Mouse (Mus musculus) heart, embryonic 16.5 days (tissue): ENCODE results near the gene D2hgdh. TPM values are rescaled to one million over a fixed set of nuclear protein-coding genes. Genes with fewer than 3 reads are reported as not detected.

Source experiments
- ATAC-seq: fragments of 200-750 bp; cut with Nextera tagmentation; replicated peaks from 2 replicates; pipeline ENCODE4 v1.8.0; 2017; ENCODE audit warnings: moderate number of reproducible peaks; ENCODE audit not compliant: insufficient read depth, low FRiP score; ENCODE audit errors: extremely low read depth
- H3K27ac ChIP-seq: fragments of 300-500 bp; sonication (generic); 2 replicates; pipeline ENCODE4 v1.5.1; 2014; ENCODE audit warnings: mild to moderate bottlenecking, low read length, control low read depth, moderate library complexity
- H3K27me3 ChIP-seq: fragments of 300-500 bp; sonication (generic); 2 replicates; pipeline ENCODE4 v1.6.1; 2014; ENCODE audit warnings: low read length, mixed read lengths; ENCODE audit not compliant: control insufficient read depth, insufficient read depth
- H3K36me3 ChIP-seq: fragments of 300-500 bp; sonication (generic); 2 replicates; pipeline ENCODE4 v1.6.1; 2014; ENCODE audit not compliant: control insufficient read depth, insufficient read depth
- H3K4me1 ChIP-seq: fragments of 300-500 bp; sonication (generic); 2 replicates; pipeline ENCODE4 v1.6.1; 2014; ENCODE audit warnings: low read length, mixed read lengths; ENCODE audit not compliant: control insufficient read depth, insufficient read depth
- H3K4me2 ChIP-seq: fragments of 300-500 bp; sonication (generic); 2 replicates; pipeline ENCODE4 v1.6.1; 2014; ENCODE audit warnings: low read depth, mild to moderate bottlenecking, control low read depth, low read length
- H3K4me3 ChIP-seq: fragments of 300-500 bp; sonication (generic); 2 replicates; pipeline ENCODE4 v1.5.1; 2014; ENCODE audit warnings: mild to moderate bottlenecking, control low read depth, low read length
- H3K9ac ChIP-seq: fragments of 300-500 bp; sonication (generic); 2 replicates; pipeline ENCODE4 v1.6.1; 2014; ENCODE audit warnings: low read length, control low read depth
- H3K9me3 ChIP-seq: fragments of 300-500 bp; sonication (generic); replicated peaks from 2 replicates; pipeline ENCODE4 v1.6.1; 2016; ENCODE audit warnings: low read length; ENCODE audit not compliant: control insufficient read depth
- WGBS: fragments of 180-500 bp; shearing (Covaris S2); extraction: QIAGEN DNeasy Blood & Tissue Kit; methylation state at CpG from one replicate; pipeline ENCODE4 v1.1.7; 2014; 5-methylcytosine and 5-hydroxymethylcytosine counted together
- polyA plus RNA-seq: library from polyadenylated mRNA; unstranded; fragments of >200 nt; fragmentation: Nextera tagmentation; extraction: Ambion mirVana; gene quantifications from 2 replicates; pipeline ENCODE4 v1.2.1, GENCODE M21; 2015

Gene D2hgdh
- polyA plus RNA-seq, 1 experiment from 2014 or later: 17.9 TPM

DNA sequence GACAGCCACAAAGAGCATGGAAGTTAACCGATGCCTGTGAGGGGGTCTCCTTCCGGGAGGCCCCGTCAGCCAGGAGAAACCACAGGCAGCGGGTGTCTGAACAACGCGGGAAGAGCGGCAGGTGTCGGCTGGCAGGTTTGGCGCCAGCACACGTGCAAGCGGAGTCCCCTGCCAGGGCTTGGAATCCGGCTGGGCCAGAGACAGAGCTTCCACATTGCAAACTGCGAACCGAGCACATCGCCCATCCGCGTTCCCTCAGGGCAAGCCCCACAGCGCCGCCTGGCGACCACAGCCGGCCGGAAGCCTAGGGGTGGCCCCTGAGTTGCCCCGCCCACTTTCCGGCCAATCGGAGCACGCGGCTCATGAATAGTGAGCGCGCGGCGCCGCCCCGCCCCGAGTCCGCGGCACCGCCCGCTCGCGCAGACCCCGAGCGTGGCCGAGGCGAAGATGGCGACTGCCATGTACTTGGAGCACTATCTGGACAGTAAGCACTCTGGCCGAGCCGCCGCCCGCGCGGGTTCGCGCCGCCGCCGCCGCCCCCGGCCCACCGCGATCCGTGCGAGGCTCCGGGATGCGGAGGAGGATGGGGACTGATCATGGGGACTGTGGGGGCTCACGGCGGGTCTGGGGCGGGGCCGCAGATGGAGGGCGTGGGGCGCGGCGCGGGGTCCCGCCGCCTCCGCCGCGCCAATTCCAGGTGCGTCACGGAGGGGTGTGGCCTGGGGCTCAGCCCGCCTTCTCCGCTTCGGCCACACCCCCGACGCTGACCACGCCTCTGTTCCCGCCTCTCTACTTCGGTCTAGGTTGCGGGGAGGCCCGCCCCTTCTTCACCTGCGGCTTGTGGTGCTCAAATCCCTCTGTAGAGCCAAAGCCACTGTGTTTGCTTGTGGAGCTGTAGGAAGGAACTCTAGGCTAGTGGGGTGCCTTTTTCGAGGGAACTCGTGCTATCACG is 20.9 kb upstream of the D2hgdh start, which contains the start of gene Ing5:
Ing5 (plus strand) TSS at position 410 of the 952 bp plus-strand sequence.
- WGBS: under 1% methylated on average over 83 of the region's 94 CpGs
- peak; percentile 91 for ATAC-seq

DNA sequence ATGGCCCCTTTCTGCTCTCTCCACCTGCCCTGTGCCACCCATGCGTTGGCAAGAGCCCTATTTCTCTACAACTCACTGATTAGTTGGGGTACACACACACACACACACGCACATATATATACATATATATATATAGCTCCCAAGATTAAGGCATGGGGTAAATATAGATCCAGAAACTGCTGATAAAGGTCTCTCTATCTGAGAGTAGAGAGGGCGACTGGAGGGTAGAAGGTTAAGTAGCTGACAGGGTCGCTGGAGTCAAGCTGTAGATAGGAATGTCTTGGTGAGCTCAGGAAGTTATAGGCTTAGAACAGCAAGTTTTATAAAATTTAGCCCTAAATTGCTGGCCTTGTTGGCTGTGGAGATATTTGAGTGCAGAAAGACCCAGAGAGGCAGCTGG is 19.9 kb upstream of the D2hgdh start:
- no peaks in the 10 kb centered on the region for H3K9me3 ChIP-seq
- H3K4me2 ChIP-seq: peak overlapping the region; percentile 92
- no peak for ATAC-seq
- no peaks in the 10 kb centered on the region for H3K27me3 ChIP-seq
- peaks cover 35% of the 10 kb centered on the region for H3K4me1 ChIP-seq
- WGBS: 47% methylated on average over 4 of the region's 4 CpGs
- H3K36me3 ChIP-seq: peaks cover 29% of the 10 kb centered on the region
- H3K27ac ChIP-seq: peak overlapping the region; percentile 96
- peak overlapping the region; percentile 89 for H3K4me3 ChIP-seq
- peak overlapping the region; percentile 90 for H3K9ac ChIP-seq

More for the DNA sequence above, 20.9 kb upstream of the D2hgdh start, which contains the start of gene Ing5:
- Histone ChIP-seq H3K4me2 (peak within 1 kb of the TSS; percentile 94), H3K27ac (peak within 1 kb of the TSS; percentile 96), H3K9me3 (no peaks in the 10 kb centered on the region), H3K36me3 (peaks cover 31% of the 10 kb centered on the region), H3K4me3 (peak within 1 kb of the TSS; percentile 89), H3K9ac (peak within 1 kb of the TSS; percentile 90), H3K4me1 (peaks cover 35% of the 10 kb centered on the region), H3K27me3 (no peaks in the 10 kb centered on the region)

DNA sequence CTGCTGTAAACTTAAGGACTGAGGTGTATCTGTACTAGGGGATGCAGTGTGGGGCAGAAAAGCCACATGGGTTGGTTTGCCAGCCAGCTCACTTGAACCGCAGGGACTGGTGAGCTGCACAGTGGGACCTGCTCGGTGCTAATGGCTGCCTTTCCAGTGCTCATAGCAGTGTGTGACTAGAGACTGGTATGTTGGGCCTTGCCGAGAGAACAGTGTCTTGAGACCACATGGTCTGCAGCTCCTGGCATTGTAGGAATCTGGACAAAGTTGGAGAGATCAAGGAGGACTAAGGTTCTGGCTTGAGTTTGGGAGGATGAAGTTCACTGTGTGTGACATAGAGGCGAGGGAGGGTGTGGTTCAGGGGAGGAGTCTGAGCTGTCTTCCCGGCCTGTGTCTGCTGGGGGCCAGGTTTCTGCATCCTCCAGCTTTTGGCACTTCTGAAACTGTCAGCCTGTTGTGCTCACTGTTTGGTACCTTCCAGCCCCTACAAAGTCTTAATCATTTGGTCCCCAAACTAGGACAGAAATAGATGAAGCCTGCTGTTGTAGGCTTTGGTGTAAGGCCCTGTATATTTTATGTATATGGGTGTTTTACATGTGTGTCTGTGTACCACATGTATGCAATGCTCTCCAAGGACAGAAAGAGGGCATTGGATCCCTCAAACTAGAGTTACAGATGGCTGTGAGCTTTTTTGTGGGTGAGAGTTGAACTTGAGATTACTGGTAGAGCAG is 19.3 kb upstream of the D2hgdh start:
- Histone ChIP-seq H3K27me3 (no peaks in the 10 kb centered on the region), H3K36me3 (peaks cover 33% of the 10 kb centered on the region), H3K4me2 (peak overlapping the region; percentile 92), H3K4me3 (no peak overlapping the region; the same call in 1 of the 2 replicates), H3K27ac (peak overlapping the region; percentile 96), H3K9ac (peak overlapping the region; percentile 90), H3K9me3 (no peaks in the 10 kb centered on the region), H3K4me1 (peaks cover 35% of the 10 kb centered on the region)
- WGBS: 62% methylated on average over 5 of the region's 5 CpGs
- ATAC-seq: no peak

DNA sequence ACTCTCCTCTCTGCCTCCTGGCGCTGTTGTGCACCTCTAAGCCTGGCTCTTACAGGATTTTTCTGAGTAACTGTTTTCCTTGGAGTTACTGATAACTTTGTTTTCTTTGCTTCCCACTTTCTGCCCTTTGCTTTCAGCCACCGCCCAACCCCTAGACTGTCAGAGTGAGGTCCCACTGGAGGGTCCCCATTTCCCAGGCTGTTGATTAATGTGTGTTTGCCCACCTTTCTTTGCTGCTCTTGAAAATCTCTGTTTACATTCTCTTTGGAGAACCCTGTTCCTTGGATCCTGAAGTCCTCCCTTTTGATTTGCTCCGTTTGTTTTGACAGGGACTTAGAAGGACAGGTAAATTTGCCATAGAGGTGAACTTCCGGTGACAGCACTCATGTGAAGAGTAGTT is 15.8 kb upstream of the D2hgdh start:
- Histone ChIP-seq H3K9ac (no peak overlapping the region), H3K4me3 (no peak overlapping the region), H3K27ac (no peak overlapping the region), H3K27me3 (no peaks in the 10 kb centered on the region), H3K36me3 (peaks cover 51% of the 10 kb centered on the region), H3K4me2 (no peak overlapping the region), H3K4me1 (peaks cover 16% of the 10 kb centered on the region), H3K9me3 (no peaks in the 10 kb centered on the region)
- no peak for ATAC-seq
- 90% methylated on average over 4 of the region's 4 CpGs for WGBS

DNA sequence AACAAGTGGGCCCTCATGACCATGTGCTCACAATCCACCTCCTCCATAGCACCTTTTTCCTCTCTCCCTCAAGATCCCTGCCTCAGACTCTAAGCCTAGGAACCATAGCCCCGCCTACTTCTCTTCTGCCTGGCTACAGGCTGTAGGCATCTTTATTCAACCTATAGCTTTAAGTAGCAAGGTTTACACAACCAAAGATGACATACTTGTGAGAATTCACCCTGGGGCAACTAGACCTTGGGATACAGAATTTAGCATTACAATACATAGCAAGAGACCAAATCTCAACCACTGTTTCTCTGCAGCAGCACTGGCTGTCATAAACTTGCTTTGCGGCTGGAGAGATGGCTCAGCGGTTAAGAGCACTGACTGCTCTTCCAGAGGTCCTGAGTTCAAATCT is 14.7 kb upstream of the D2hgdh start:
- peaks cover 7% of the 10 kb centered on the region for H3K4me1 ChIP-seq
- no peaks in the 10 kb centered on the region for H3K9me3 ChIP-seq
- WGBS: 94% methylated on average over 3 of the region's 3 CpGs
- H3K4me2 ChIP-seq: no peak overlapping the region
- H3K36me3 ChIP-seq: peaks cover 62% of the 10 kb centered on the region
- no peaks in the 10 kb centered on the region for H3K27me3 ChIP-seq
- no peak overlapping the region for H3K27ac ChIP-seq
- H3K9ac ChIP-seq: no peak overlapping the region
- ATAC-seq: no peak
- no peak overlapping the region for H3K4me3 ChIP-seq

DNA sequence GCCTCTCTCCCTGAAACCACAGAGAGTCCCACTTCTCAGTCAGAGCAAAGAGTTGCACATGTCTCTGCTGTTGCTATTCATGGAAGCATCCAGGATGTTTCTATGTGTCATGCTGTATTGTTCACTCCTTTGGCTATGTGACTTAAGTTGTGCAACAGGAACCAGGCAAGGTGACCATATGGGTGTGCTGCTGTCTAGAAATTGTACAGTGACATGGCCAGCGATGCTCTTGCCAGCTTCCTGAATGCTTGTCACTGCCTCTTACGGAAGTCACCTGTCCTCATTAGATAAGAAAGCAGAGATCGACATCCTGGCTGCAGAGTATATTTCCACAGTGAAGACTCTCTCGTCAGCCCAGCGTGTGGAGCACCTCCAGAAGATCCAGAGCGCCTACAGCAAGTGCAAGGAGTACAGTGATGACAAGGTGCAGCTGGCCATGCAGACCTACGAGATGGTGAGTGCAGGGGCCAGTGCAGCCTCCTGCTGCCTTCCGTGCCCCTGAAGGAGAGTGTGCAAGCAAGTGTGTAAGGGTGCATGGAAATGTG is 13.1 kb upstream of the D2hgdh start:
- Histone ChIP-seq H3K27ac (no peak overlapping the region), H3K4me3 (no peak overlapping the region), H3K9ac (no peak overlapping the region), H3K36me3 (peaks cover 69% of the 10 kb centered on the region), H3K4me1 (no peaks in the 10 kb centered on the region), H3K27me3 (no peaks in the 10 kb centered on the region), H3K4me2 (no peak overlapping the region), H3K9me3 (no peaks in the 10 kb centered on the region)
- WGBS: 75% methylated on average over 8 of the region's 8 CpGs
- ATAC-seq: no peak

DNA sequence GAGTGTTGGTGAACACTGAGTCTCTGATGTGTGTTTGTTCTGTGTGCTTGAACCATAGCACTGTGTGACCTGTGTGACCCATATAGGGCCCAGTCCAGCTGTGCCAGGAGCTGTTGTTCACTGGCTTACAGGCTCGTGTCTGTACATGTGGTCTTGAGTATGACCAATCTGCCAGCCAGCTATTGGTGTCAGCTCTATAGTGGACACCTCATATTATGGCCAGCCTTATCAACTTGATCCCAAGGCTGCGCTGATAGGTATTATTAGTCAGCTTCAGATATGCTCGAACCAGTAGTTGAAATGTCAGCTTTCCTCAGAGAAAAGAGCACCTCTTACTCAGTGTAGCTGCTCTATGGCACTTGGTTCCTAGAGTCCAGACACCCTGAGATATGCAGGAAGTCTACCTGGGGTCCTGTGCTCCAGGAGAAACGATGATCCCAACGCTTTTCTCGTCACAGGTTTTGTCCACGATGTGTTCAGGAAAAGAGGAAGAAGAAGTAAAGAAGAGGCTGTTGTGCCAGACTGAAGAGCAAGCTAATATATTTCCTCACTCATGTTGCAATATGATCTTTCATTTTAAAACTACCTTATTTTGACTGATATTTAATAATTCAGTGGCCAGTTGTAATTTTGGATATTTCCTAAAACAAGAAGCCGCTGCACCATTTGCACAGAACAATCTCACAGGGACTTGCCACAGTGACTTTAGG is 6.7 kb upstream of the D2hgdh start:
- Histone ChIP-seq H3K4me2 (no peak overlapping the region), H3K9me3 (no peaks in the 10 kb centered on the region), H3K27ac (no peak overlapping the region), H3K27me3 (no peaks in the 10 kb centered on the region), H3K9ac (no peak overlapping the region), H3K36me3 (peaks cover 63% of the 10 kb centered on the region), H3K4me1 (no peaks in the 10 kb centered on the region), H3K4me3 (no peak overlapping the region)
- WGBS: 90% methylated on average over 8 of the region's 8 CpGs
- ATAC-seq: no peak

DNA sequence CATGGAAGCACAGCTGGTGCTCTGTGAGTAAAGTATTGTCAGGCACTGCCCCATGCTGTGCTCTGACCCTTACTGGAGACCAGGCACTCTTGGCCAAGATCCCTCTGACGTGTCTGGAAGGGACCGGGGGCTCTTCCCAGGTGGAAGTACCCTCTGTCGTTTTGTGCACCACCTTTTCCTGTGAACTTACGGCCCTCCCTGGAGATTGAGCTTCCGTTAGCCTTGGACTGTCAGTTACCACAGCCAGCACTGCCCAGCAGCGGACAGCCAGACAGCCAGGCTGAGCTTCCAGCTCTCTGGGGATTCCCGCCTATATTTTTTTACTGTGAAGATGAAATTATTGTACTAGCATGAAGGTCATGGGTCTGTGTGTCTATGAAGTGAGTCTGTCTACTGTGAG is 6.0 kb upstream of the D2hgdh start:
- Histone ChIP-seq H3K4me1 (no peaks in the 10 kb centered on the region), H3K4me2 (no peak overlapping the region), H3K9ac (no peak overlapping the region), H3K4me3 (no peak overlapping the region), H3K27ac (no peak overlapping the region), H3K27me3 (no peaks in the 10 kb centered on the region), H3K36me3 (peaks cover 57% of the 10 kb centered on the region), H3K9me3 (no peaks in the 10 kb centered on the region)
- 89% methylated on average over 7 of the region's 7 CpGs for WGBS
- ATAC-seq: no peak
